Mouse (Mus musculus) kidney, adult 8-10 months (tissue): ENCODE measurements around the gene 1700007K13Rik.
"Not testable (repeated sequence)": the region's sequence is repeated elsewhere in the genome, so short reads cannot be mapped to it uniquely, and the experiment has no call there.

Source experiments
- DNase-seq, 2 experiments: peaks; one replicate each; pipeline ENCODE4 v3.0.0; 2022

1700007K13Rik gene

GRCm38 (mm10) chr2:28465836-28466518, at the start of gene 1700007K13Rik:
TSS of gene 1700007K13Rik (minus strand) at chr2:28466332.
- peak; percentile 81 to 83 for DNase-seq

DNA sequence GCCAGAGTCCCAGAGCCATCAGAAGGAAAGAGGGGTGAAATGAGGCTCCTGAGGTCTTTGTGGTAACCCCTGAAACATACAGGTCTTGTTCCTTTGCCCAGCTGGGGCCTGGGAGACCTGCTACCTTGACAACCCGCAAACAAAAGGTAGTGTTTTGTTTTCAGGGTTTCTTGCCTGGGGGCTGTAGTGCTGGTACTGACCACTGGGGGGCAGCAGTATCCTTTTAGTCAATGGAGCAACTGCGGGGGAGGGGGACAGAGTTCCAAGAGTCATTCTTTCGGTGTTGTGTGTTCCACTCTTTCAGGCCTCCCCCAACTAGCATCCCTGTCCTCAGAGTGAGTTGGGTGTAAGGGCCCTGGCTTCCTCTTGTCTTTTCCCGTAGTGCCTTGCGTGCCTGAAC, 48.4 kb upstream of the 1700007K13Rik start:
- peak in 1 of 2 experiments; percentile 86 for DNase-seq

GRCm38 (mm10) chr2:28513431-28514370, 47.6 kb upstream of the 1700007K13Rik start:
- peak in 1 of 2 experiments; percentile 39 for DNase-seq

DNA sequence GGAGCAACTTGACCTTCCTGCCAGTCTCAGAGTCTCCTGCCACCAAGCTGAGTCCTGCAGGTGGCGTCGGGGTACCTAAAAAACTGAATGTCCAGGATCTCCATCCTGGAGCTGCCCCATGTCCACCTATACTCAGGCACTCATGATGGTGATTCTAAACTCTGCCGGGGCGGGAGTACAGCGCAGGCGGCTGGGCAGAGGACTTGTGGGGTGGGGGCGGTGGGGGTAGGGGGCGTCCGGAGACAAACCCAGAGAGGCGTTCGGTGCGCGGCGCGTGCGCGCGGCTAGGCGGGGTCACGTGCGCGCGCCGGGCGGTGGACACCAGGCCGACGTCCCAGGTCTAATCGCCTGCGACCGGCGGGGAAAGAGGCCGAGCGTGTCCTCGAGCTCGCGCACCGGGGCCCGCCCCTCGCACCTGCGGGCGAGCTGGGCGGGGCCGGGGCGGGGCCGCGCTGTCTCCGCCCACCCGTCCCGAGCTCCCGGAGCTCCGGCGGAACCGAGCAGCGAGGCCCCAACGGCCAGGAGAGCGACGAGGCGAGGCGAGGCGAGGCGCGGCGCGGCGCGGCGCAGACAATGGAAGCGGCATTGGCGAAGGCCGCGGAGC, 46.8 kb upstream of the 1700007K13Rik start, which contains the start of gene Ralgds:
Gene Ralgds, plus strand, starts transcription at position 328 of the 604 bp plus-strand sequence.
- DNase-seq, result peak; percentile 74

DNA sequence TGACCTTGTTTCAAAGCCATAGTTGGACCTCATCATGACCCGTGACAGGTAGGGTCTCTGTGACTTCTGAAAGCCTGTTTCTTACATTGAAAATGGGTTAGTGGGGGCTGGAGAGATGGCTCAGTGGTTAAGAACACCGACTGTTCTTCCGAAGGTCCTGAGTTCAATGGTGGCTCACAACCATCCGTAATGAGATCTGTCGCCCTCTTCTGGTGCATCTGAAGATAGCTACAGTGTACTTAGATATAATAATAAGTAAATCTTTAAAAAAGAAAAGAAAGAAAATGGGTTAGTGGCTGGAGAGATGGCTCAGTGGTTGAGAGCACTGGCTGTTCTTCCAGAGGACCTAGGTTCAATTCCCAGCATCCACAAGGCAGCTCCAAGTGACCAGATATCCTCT, 45.5 kb upstream of the 1700007K13Rik start:
- DNase-seq, result peak in 1 of 2 experiments; percentile 9

GRCm38 (mm10) chr2:28506291-28506690, 40.2 kb upstream of the 1700007K13Rik start:
- DNase-seq, result peak in 1 of 2 experiments; percentile 0

DNA sequence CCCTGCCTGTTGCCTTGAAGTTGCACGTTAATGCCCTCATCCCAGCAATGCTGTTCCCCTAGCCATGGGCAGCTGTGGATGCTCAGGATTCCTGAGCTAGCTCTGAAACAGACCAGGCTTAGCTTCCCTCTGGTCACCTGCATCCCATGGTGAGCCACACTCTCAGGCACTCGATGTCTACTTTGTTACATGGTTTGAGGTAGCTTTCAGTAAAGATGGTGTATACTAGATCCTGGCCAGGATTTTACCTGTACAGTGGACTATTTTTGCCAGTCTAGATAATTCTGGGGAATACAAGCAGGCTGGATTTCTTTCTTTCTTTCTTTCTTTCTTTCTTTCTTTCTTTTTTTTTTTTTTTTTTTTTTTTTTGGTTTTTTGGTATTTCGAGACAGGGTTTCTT, 39.7 kb upstream of the 1700007K13Rik start, which contains the start of gene Gm10134:
Gene Gm10134, plus strand, starts transcription at position 301 of the 400 bp plus-strand sequence.
- DNase-seq, result no peak

DNA sequence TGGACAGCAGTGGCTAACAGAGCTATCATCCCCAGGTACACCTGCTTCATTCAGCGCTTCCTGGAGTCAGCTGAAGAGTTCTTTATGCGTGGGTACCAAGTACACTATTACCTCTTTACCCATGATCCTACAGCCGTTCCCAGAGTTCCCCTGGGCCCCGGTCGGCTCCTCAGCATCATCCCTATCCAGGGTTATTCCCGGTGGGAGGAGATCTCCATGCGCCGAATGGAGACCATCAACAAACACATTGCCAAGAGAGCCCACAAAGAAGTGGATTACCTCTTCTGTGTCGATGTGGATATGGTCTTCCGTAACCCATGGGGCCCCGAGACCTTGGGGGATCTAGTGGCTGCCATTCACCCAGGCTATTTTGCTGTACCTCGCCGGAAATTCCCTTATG, 38.5 kb upstream of the 1700007K13Rik start:
- no peak for DNase-seq

DNA sequence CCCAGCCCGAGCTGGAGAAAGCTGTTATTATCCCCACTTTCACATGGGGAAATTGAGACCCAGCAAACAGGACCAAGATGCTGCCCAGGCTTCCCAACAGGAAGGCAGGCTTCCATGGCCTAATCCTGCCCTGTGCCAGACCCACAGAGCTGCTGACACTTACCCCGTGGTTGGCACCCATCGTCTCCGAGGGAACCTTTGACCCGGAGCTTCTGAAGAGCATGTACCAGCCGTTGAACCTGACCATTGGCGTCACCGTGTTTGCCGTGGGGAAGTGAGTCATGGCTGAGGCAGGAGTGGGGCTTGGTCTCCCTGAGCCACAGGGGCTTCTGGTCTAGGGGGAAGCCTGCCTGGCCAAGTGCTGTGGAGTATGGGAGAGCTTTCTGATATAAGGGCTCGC, 36.9 kb upstream of the 1700007K13Rik start:
- peak in 1 of 2 experiments; percentile 37 for DNase-seq

GRCm38 (mm10) chr2:28498431-28498830, 32.3 kb upstream of the 1700007K13Rik start:
- DNase-seq, result no peak

GRCm38 (mm10) chr2:28497561-28497960, 31.4 kb upstream of the 1700007K13Rik start:
- DNase-seq, result no peak

DNA sequence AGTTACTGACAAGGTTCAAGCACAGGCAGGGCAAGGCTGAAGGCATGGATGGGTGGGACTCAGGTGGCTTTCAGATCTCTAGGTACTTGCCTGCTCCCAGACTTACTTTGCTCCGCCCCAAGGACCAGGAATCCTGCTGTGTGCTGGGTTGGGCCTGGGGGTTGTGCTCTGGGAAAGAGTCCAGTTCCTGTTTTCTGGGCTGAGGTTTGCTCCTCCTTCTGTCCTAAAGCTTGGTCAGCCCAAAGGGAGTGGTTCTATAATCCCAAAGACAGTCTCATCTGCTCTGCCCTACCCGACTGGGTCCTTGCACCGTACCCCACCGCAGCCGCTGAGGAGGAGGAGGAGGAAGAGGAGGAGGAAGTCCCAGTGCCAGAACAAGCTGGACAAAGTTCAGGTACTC, 30.5 kb upstream of the 1700007K13Rik start, which contains the start of gene Gbgt1:
Gene Gbgt1, plus strand, starts transcription at position 221 of the 400 bp plus-strand sequence.
- DNase-seq, result no peak

DNA sequence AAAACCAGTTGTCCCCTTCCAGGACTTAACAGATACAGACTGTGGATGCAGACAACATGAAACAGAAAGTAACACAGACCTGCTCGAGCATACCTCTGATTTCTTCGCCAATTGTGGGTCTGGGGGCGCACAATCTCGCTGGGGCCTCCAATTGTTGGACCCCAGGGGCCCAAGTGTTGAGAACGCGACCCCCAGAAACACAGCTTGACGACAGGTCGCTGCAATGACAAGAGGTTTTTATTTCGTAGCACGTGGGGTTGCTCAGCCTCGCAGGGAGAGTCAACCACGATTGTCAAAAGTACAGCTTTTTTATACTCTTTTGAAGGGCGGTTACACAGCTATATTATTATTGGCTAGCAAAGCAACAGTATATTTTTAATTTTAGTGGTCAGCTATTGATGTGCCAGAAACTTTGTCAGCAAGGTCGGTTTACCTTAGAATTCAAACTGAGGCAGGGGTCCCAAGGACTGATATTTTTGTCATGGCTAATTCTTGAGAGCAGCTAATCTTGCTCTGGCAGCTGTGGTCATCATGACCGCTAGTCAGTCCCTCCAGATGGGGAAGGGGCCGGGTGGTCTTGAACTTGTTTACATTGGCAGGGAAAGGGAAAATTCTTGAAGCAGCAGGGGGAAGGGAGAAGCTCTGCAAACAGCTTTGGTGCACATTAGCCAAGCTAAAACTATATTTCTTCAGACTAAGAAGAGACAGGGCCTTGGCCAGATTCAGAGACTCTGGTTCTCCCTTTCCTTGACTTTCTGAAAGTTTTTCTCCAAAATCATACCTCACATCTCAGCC, 29.9 kb upstream of the 1700007K13Rik start:
- DNase-seq, result no peak

DNA sequence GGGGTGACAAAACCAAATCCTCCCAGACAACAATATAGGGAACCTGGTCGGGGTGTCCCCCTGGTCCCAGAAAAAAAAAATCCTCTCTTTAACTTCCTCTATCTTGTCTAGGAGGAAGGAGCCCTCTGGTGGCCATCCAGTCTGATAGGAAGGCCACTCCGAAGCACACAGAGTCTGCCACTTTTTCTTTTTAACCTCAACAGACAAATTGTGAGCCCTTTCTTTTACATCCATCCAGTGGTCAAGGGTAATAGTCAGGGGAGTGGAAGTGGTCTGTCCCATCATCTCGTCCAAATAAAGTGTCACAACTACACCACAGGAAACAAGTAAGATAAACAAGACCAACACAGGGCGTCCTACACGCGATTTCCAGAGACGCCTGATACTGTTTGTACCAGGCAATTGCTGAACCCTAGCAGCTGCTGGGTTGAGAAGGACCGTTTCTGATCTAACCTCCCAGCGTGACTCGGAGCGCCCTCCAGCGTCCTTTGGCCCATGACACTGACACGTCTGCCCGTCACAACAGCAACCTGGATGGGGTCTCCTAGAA, 29.1 kb upstream of the 1700007K13Rik start:
- DNase-seq, result no peak

DNA sequence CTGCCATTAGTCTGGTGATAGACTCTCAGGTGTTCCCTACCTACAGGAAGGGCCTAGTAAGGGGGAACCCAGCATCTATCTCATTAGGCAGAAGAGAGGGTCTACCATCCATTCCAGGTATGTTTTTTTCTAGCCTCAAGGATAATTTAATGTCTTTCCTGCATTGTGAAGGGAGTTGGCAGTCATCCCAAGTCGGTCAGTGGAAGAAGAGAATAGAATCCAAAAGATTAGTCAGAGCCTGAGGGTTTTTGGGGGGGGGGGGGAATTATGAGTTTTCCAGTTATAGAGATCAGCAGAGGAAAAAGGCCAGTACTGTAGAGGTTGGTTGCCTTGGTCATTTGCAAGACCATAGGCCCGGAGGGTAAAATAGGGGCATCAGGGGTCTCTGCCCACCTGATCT, 28.4 kb upstream of the 1700007K13Rik start:
- DNase-seq, result no peak

DNA sequence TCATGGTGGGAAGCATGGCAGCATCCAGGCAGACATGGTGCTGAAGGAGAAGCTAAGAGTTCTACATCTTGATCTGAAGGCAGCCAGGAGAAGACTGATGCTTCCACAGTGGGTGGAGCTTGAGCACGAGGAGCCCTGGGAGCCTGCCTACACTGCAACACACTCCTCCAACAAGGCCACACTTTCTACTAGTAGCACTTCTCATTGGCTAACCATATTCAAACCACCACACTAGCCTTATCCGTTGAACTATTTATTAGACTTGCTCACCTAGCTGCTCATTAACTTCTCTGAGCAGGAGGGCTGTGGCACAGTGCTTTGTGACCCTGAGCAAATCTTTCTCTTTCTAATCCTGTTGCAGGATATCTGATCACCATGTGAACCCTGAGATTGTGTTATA, 17.7 kb upstream of the 1700007K13Rik start:
- DNase-seq, result peak; percentile 43 to 65

DNA sequence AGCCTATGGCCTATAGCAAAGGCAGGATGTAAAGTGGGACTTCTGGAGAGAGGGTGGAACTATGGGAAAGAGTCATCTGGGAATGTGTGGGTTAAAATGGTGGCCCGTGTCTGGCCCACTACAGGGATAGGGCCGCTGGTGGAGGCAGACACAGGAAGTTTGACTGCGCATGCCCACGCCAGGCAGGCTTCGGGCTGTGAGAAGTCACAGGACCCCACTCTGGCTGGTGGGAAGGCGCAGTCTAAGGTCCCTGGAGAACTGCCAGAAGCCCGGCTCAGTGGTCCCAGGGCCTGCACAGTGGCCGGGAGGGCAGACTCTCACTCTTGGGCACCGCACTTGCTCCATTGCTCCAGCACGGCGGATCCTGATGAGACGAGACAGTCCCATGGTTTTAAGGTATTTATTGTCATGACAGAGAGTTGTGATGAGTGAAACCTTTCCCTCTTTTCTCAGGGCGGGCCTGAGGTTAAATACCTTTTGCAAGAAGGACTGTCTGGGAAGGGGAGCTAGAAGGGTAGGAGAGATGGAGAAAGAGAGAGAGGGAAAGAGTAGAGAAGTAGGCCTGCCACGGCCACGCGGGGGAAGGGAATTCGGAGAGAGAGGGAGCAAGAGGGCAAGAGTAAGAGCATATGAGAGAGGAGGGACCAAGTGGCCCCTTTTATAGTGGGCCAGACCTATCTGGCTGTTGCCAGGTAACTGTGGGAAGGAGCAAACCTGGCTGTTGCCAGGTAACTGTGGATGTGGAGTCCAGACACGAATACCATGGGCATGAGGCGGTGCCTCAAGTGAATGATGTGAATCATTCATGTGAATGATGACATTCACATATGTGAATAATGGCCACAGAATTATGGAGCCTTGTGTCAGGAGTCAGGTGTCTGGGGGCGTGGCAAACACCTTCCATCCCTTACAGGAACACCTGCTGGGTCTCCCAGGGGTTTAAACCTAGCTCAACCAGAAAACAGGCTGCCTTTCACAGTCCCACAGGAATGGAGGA, 13.4 kb upstream of the 1700007K13Rik start:
- DNase-seq, result no peak

GRCm38 (mm10) chr2:28477993-28478392, 11.9 kb upstream of the 1700007K13Rik start:
- not testable (repeated sequence) for DNase-seq

DNA sequence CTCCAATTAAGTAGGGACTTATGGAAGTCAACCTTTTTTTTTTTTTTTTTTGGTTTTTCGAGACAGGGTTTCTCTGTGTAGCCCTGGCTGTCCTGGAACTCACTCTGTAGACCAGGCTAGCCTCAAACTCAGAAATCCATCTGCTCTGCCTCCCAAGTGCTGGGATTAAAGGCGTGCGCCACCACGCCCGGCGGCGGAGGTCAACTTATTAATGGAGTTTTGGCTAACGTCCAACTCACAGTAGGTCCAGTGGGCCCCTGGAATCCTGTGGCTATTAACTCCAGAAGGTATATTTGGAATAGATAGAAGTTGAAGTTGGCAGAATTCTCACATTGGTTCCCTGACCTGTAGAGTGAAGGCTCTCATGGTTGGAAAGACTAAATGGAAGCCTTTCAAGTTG, 5.9 kb upstream of the 1700007K13Rik start:
- DNase-seq, result not testable (repeated sequence)

DNA sequence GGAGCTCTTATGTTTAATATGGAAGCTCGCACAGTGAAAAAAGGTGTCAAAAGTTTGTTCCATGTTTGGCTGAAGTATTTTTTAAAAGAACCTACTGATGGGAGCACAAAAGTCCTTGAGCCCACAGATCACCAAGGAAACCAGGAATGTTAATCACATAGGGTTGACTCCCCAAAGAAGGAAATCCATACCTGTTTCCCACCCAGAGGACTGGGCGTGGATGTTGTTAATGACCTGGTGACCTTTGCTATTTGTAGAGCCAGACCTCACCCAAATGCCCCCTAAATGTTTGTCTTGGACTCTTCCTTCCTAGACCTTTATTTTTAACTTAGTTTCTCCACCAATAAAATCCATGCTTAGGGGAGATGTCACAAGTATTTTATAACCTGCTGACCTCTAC, 4.5 kb upstream of the 1700007K13Rik start:
- no peak for DNase-seq

GRCm38 (mm10) chr2:28469461-28469860, 3.3 kb upstream of the 1700007K13Rik start:
- DNase-seq, result no peak
